Mouse (Mus musculus) G1E (cell line): ENCODE data around the gene Hunk. TPM values are rescaled to one million over a fixed set of nuclear protein-coding genes. Genes with fewer than 3 reads are reported as not detected.

Experiments used
- ATAC-seq: 2 replicates; pipeline ENCODE4 v1.8.0; 2016; ENCODE audit warnings: mild to moderate bottlenecking; ENCODE audit not compliant: insufficient number of reproducible peaks, poor library complexity, low FRiP score, severe bottlenecking; ENCODE audit errors: extremely low read depth
- DNase-seq: peaks from one replicate; pipeline ENCODE4 v3.0.0; 2012; ENCODE audit warnings: low spot score
- H3K27me3 ChIP-seq: 2 replicates; pipeline ENCODE4 v1.6.1; 2012; ENCODE audit warnings: mild to moderate bottlenecking, low read length, inconsistent platforms; ENCODE audit not compliant: insufficient read depth
- H3K36me3 ChIP-seq: replicated peaks from 2 replicates; pipeline ENCODE3; 2012; ENCODE audit warnings: mild to moderate bottlenecking, inconsistent platforms
- H3K4me1 ChIP-seq: 2 replicates; pipeline ENCODE4 v1.6.1; 2012; ENCODE audit warnings: low read depth, low read length, inconsistent platforms, mixed read lengths; ENCODE audit not compliant: insufficient read depth
- H3K4me3 ChIP-seq: 2 replicates; pipeline ENCODE4 v1.5.1; 2012; ENCODE audit warnings: low read depth, mild to moderate bottlenecking, inconsistent platforms, low read length, moderate library complexity, mixed read lengths
- H3K9me3 ChIP-seq: replicated peaks from 2 replicates; pipeline ENCODE4 v1.6.1; 2012; ENCODE audit warnings: inconsistent platforms
- CTCF ChIP-seq: IDR thresholded peaks from 2 replicates; pipeline ENCODE4 v1.5.1; 2012; ENCODE audit warnings: low read depth, low read length, inconsistent platforms, mixed read lengths
- GATA1 ChIP-seq: IDR thresholded peaks from 2 replicates; pipeline ENCODE4 v1.6.1; 2012; ENCODE audit warnings: borderline replicate concordance, low read length, inconsistent platforms, mixed read lengths
- GATA2 ChIP-seq: IDR thresholded peaks from 2 replicates; pipeline ENCODE4 v1.6.1; 2012; ENCODE audit warnings: low read depth, low read length, inconsistent platforms, borderline replicate concordance
- POLR2AphosphoS5 ChIP-seq: IDR thresholded peaks from 2 replicates; pipeline ENCODE4 v1.6.1; 2012; ENCODE audit warnings: low read depth, low read length, inconsistent platforms; ENCODE audit not compliant: insufficient replicate concordance
- TAL1 ChIP-seq: conservative IDR thresholded peaks from 2 replicates; pipeline ENCODE4 v1.6.1; 2012; ENCODE audit warnings: low read depth, low read length, inconsistent platforms, mixed read lengths
- polyA plus RNA-seq: library from polyadenylated mRNA; stranded (reverse); fragments of >175 nt; gene quantifications from 2 replicates; pipeline ENCODE4 v1.2.3, GENCODE M21; 2012
- total RNA-seq, 2 experiments: library from RNA; stranded (forward) in 1 of 2; stranded (reverse) in 1 of 2; fragments of 200-1000 nt in 1 of 2; fragments of >200 nt in 1 of 2; fragmentation: Nextera tagmentation in 1 of 2; gene quantifications; 2 replicates each; pipeline ENCODE4 v1.2.3; 2014 to 2017

The Hunk gene
- total and polyA plus RNA-seq, 3 experiments = 0.11 TPM; not detected in 2

DNA sequence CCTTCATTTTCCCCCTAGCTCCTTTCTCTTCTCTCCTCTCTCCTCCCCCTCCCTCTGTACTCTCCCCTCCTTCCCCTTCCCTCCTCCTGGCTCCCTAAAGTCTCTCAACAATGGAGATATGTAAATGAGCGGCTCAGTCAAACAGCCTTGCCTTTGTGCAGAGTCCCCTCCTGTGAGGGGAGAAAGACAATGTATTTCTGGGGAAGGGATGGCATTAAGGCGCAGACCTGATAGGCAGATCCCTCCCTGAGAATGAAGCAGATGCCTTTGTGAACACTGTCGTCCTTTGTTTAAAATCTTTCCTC lies 136.1 kb downstream of the Hunk start:
- Histone ChIP-seq H3K9me3 (peaks cover 62% of the 10 kb centered on the region), H3K4me3 (no peak overlapping the region), H3K27me3 (no peaks in the 10 kb centered on the region), H3K36me3 (no peaks in the 10 kb centered on the region), H3K4me1 (no peaks in the 10 kb centered on the region)
- no peak for DNase-seq
- no peak for ATAC-seq
- TF ChIP-seq GATA2 (no peak), CTCF (no peak), TAL1 (no peak), POLR2AphosphoS5 (no peak)

GRCm38 (mm10) chr16:90522575-90522974 lies 136.8 kb downstream of the Hunk start:
- H3K4me1 ChIP-seq = no peaks in the 10 kb centered on the region
- TF ChIP-seq GATA2 (no peak), CTCF (no peak), GATA1 (no peak), TAL1 (no peak), POLR2AphosphoS5 (no peak)
- H3K4me3 ChIP-seq = no peak overlapping the region
- DNase-seq = no peak
- peaks cover 58% of the 10 kb centered on the region for H3K9me3 ChIP-seq
- no peaks in the 10 kb centered on the region for H3K27me3 ChIP-seq
- no peaks in the 10 kb centered on the region for H3K36me3 ChIP-seq
- ATAC-seq = no peak

- no peak for ATAC-seq
- H3K27me3 ChIP-seq = no peaks in the 10 kb centered on the region
- no peak for TF ChIP-seq GATA1
- TF ChIP-seq CTCF = no peak
- no peak for TF ChIP-seq POLR2AphosphoS5
- TF ChIP-seq GATA2 = no peak
- TF ChIP-seq TAL1 = no peak
- no peaks in the 10 kb centered on the region for H3K4me1 ChIP-seq
- H3K9me3 ChIP-seq = peaks cover 50% of the 10 kb centered on the region
- H3K4me3 ChIP-seq = no peak overlapping the region
- DNase-seq = no peak
- no peaks in the 10 kb centered on the region for H3K36me3 ChIP-seq
Measured at GRCm38 (mm10) chr16:90523373-90523772, 137.6 kb downstream of the Hunk start.

DNA sequence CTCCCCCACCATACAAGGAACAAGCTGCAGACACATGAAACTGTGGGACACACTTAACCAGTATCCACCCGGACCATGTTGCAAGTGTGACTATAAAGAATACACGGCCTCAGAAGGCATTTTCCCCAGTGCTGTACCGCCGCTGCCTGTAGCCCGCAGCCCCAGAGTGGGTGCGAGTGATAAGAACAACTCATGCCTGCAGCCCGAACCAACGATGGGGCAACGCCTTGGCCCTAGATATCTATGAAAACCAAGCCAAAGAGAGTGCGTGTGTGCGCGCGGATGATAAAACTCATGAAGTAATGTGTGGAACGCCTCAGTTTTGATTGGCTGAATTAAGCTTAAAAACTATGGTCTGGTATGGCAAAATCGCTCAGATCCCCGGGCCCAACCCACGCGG lies 138.1 kb downstream of the Hunk start:
- DNase-seq (no peak), ATAC-seq (no peak)
- Histone ChIP-seq H3K4me1 (no peaks in the 10 kb centered on the region), H3K9me3 (peaks cover 45% of the 10 kb centered on the region), H3K27me3 (no peaks in the 10 kb centered on the region), H3K4me3 (no peak overlapping the region), H3K36me3 (no peaks in the 10 kb centered on the region)
- TF ChIP-seq CTCF = no peak
- TF ChIP-seq GATA1 = no peak
- TF ChIP-seq POLR2AphosphoS5 = no peak
- TF ChIP-seq TAL1 = no peak
- no peak for TF ChIP-seq GATA2

- ATAC-seq (no peak), DNase-seq (no peak)
- Histone ChIP-seq H3K4me1 (no peaks in the 10 kb centered on the region), H3K27me3 (no peaks in the 10 kb centered on the region), H3K9me3 (peaks cover 42% of the 10 kb centered on the region), H3K36me3 (no peaks in the 10 kb centered on the region), H3K4me3 (no peak overlapping the region)
- no peak for TF ChIP-seq CTCF
- TF ChIP-seq POLR2AphosphoS5 = no peak
- no peak for TF ChIP-seq TAL1
- TF ChIP-seq GATA2 = no peak
- TF ChIP-seq GATA1 = no peak
Measured at GRCm38 (mm10) chr16:90524393-90524792, 138.6 kb downstream of the Hunk start.

DNA sequence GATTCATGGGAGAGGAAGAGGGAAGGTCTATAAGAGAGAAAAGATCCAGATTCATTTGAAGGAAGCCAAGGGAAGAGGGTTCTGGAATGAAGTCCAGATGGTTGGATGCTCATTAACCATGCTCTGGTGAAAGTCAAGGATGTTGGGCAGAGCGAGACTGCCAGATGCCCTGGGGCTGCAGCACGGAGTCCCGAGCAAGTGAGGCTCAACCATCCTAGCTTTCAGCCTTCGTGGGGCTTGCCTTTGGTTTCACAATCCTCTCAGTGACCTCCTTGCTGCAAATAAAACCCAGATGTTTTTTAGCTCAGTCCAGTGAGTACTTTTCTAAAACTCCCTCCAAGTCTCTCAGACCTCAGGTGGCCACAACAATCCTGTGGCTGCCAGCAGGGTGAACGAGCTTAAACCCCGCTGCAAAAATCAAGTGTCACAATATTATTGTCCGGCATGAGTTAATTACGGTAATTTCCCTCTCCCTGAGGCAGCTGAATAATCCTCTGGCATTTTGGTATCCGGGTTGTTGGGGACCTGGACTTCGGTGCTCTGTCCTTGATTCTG lies 147.4 kb downstream of the Hunk start:
- Histone ChIP-seq H3K27me3 (no peaks in the 10 kb centered on the region), H3K4me3 (no peak overlapping the region), H3K36me3 (no peaks in the 10 kb centered on the region), H3K4me1 (no peaks in the 10 kb centered on the region), H3K9me3 (peaks cover 30% of the 10 kb centered on the region)
- TF ChIP-seq TAL1 (no peak), GATA1 (no peak), GATA2 (no peak), CTCF (no peak), POLR2AphosphoS5 (no peak)
- ATAC-seq = no peak
- DNase-seq = no peak

DNA sequence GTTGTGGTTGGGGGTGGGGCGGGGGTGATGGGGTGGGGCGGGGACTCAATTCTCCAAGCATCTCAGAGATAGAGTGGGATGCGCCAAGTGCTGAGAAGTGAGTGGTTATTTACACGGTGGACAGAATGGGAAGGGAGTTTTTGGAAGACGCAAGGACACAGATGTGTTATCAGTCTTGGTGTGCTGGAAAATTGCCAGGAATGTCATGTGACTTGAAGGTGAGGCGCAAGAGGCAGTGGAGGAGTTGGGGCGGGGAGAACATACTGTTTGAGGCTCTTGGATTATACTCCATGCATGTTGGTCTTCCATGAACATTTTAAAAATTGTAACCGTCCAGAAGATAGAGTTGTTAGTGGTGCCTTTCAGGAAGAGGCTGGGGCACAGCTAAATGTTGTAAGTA lies 148.8 kb downstream of the Hunk start:
- Histone ChIP-seq H3K4me3 (no peak overlapping the region), H3K4me1 (no peaks in the 10 kb centered on the region), H3K27me3 (no peaks in the 10 kb centered on the region), H3K36me3 (no peaks in the 10 kb centered on the region), H3K9me3 (peaks cover 31% of the 10 kb centered on the region)
- DNase-seq (no peak), ATAC-seq (no peak)
- TF ChIP-seq POLR2AphosphoS5 (no peak), GATA2 (no peak)
